8 mouse cellular contexts compared by ENCODE assay signal in genomic region chr12:80114892-80115141, GRCm38 (mm10). TPM values are rescaled to one million over a fixed set of nuclear protein-coding genes. Genes with fewer than 3 reads are reported as not detected.
DNase-seq lines count a peak whose midpoint lies in the region; ATAC-seq and TF ChIP-seq lines count a peak whose summit lies in the region.

No protein-coding gene starts in this region.

- peak overlapping the region; percentile 84 for H3K9ac ChIP-seq in forebrain, postnatal 0 days

- under 1% methylated on average over 8 of the region's 8 CpGs for WGBS in kidney, adult 2 months
- 1% methylated on average over 8 of the region's 8 CpGs for WGBS in forebrain, postnatal 0 days

- H3K27ac ChIP-seq in kidney, adult 2 months (ENCODE audit: insufficient read depth, low read depth, low read length), result peak overlapping the region; percentile 99
- peak overlapping the region; percentile 89 for H3K27ac ChIP-seq in forebrain, postnatal 0 days (ENCODE audit: low read depth, low read length)

- TF ChIP-seq POLR2A in kidney, adult 2 months (IDR thresholded peaks at IDR 0.05; ENCODE audit: low read depth, low read length), result no peak

- no peak; the same call in 1 of the 2 replicates for ATAC-seq in forebrain, postnatal 0 days
- no peak for ATAC-seq in erythroid progenitor cell, adult 5-6 weeks (replicated peaks; ENCODE audit: low FRiP score, poor library complexity, severe bottlenecking)

- H3K4me2 ChIP-seq in forebrain, postnatal 0 days (ENCODE audit: low read depth), result peak overlapping the region; percentile 98

- H3K27me3 ChIP-seq in kidney, adult 2 months (replicated peaks; ENCODE audit: control insufficient read depth, insufficient read depth, low read length), result no peaks in the 10 kb centered on the region
- peaks cover 17% of the 10 kb centered on the region for H3K27me3 ChIP-seq in forebrain, postnatal 0 days (ENCODE audit: insufficient read depth, low read length)
- peaks cover 10% of the 10 kb centered on the region for H3K27me3 ChIP-seq in megakaryocyte, embryonic 14.5 days (replicated peaks)

- no peak for TF ChIP-seq CTCF in kidney, adult 2 months (conservative IDR thresholded peaks at IDR 0.05; ENCODE audit: insufficient read depth, insufficient read length, low read depth, low read length)
- TF ChIP-seq CTCF in forebrain, postnatal 0 days (IDR thresholded peaks at IDR 0.05; ENCODE audit: low read depth), result no peak

- peaks cover 7% of the 10 kb centered on the region for H3K36me3 ChIP-seq in kidney, adult 2 months (ENCODE audit: control insufficient read depth, insufficient read depth, low read length)
- H3K36me3 ChIP-seq in forebrain, postnatal 0 days (ENCODE audit: insufficient read depth), result no peaks in the 10 kb centered on the region
- H3K36me3 ChIP-seq in megakaryocyte, embryonic 14.5 days (replicated peaks; ENCODE audit: low read length), result peaks cover 11% of the 10 kb centered on the region

- no peak for DNase-seq in kidney, adult 2 months
- DNase-seq in kidney, postnatal 4 days, result no peak
- DNase-seq in MEL-GATA-1-ER (ENCODE audit: extremely low read depth, low read depth), result peak; percentile 37
- DNase-seq in forebrain, postnatal 0 days, result no peak
- no peak for DNase-seq in layer of hippocampus, adult 9-11 months
- no peak for DNase-seq in thymus, postnatal 36 days

- peak overlapping the region; percentile 96 for H3K4me3 ChIP-seq in kidney, adult 2 months (ENCODE audit: insufficient read depth, low read depth, low read length)
- H3K4me3 ChIP-seq in forebrain, postnatal 0 days (ENCODE audit: low read depth, low read length), result peak overlapping the region; percentile 83
- peak overlapping the region; percentile 95 for H3K4me3 ChIP-seq in megakaryocyte, embryonic 14.5 days (replicated peaks)

- peaks cover 8% of the 10 kb centered on the region; the same call in 1 of the 2 replicates for H3K4me1 ChIP-seq in kidney, adult 2 months (ENCODE audit: control insufficient read depth, insufficient read depth, low read length)
- H3K4me1 ChIP-seq in forebrain, postnatal 0 days (ENCODE audit: insufficient read depth), result 0 out of 2 replicates have a peak, but pooled peaks cover 5% of the 10 kb centered on the region
- H3K4me1 ChIP-seq in megakaryocyte, embryonic 14.5 days, result peaks cover 41% of the 10 kb centered on the region

- no peaks in the 10 kb centered on the region for H3K9me3 ChIP-seq in forebrain, postnatal 0 days (ENCODE audit: low read length)
- H3K9me3 ChIP-seq in megakaryocyte, embryonic 14.5 days, result no peaks in the 10 kb centered on the region

RNA-seq across cellular contexts. Expression of gene Zfp36l1, which starts 2.0 kb away (rescaled TPM):
- 109 and 111 TPM in 2 replicates for polyA plus RNA-seq in kidney, adult 2 months (2012; rRNA removed)
- 15.3 and 24.1 TPM in 2 replicates for total RNA-seq in forebrain, postnatal 0 days (2014; rRNA removed)
- polyA plus RNA-seq in forebrain, postnatal 0 days (2015; fragmentation: Nextera tagmentation; extraction: Ambion mirVana), result 37.0 and 43.8 TPM in 2 replicates
- polyA plus RNA-seq in megakaryocyte, embryonic 14.5 days (2012; ENCODE audit: insufficient read depth, low replicate concordance), result 206 and 219 TPM in 2 replicates
- 52.0 and 100 TPM in 2 replicates for total RNA-seq in erythroid progenitor cell, adult 5-6 weeks (2015; ENCODE audit: low replicate concordance)
- total RNA-seq in erythroid progenitor cell, adult 5-6 weeks (2017; ENCODE audit: low replicate concordance), result 5.8 and 9.2 TPM in 2 replicates
